Mouse (Mus musculus): Measurements from ENCODE around the gene Npepl1.

GRCm38 (mm10) chr2:174063074-174063473, 47.1 kb upstream of the Npepl1 start:
- TF ChIP-seq CTCF (IDR thresholded peaks at IDR 0.05; ENCODE audit: control insufficient read depth, insufficient read depth, low read length): no peak
- TF ChIP-seq POLR2A (IDR thresholded peaks at IDR 0.05; ENCODE audit: borderline replicate concordance, control insufficient read depth, low read depth, low read length): no peak
